Mouse (Mus musculus) ES-E14 (cell line): ENCODE results near the gene Sorcs3.

Source experiments
- CHD2 ChIP-seq: IDR thresholded peaks from 2 replicates; pipeline ENCODE4 v1.6.1; 2014; ENCODE audit warnings: mild to moderate bottlenecking, low read depth, low read length, inconsistent platforms
- HCFC1 ChIP-seq: IDR thresholded peaks from 2 replicates; pipeline ENCODE4 v1.6.1; 2012; ENCODE audit warnings: low read length, inconsistent platforms, borderline replicate concordance; ENCODE audit not compliant: insufficient read depth
- MAFK ChIP-seq: IDR thresholded peaks from 2 replicates; pipeline ENCODE4 v1.6.1; 2014; ENCODE audit warnings: mild to moderate bottlenecking, low read depth, low read length, inconsistent platforms; ENCODE audit not compliant: insufficient read depth
- ZNF384 ChIP-seq: IDR thresholded peaks from 2 replicates; pipeline ENCODE4 v1.6.1; 2012; ENCODE audit warnings: low read depth, low read length, inconsistent platforms

DNA sequence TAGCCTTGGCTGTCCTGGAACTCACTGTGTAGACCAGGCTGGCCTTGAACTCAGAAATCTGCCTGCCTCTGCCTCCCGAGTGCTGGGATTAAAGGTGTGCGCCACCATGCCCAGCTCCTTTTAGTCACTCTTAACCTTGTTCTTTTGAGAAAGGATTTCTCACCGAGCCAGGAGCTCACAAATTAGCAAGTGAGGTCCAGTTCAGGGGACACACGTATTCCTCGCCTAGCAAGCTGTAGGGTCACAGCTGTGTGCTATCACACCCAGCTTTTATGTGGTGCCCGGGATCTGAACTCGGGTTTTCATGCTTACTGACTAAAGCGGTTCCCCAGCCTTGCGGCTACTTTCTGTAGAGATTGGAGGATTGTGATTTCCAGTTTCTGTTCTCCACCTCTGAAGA is 108.0 kb downstream of the Sorcs3 start:
- TF ChIP-seq ZNF384 (no peak), CHD2 (no peak), HCFC1 (no peak), MAFK (no peak)
